Mouse (Mus musculus) hindbrain, embryonic 15.5 days (tissue): ENCODE measurements around the gene Meis1. TPM values are rescaled to one million over a fixed set of nuclear protein-coding genes. Genes with fewer than 3 reads are reported as not detected.

Experiments used
- ATAC-seq: fragments of 200-750 bp; cut with Nextera tagmentation; 2 replicates; pipeline ENCODE4 v1.8.0; 2017; ENCODE audit warnings: low read depth, moderate number of reproducible peaks, moderate TSS enrichment; ENCODE audit not compliant: low FRiP score
- H3K27ac ChIP-seq: fragments of 300-500 bp; sonication (generic); replicated peaks from 2 replicates; pipeline ENCODE4 v1.5.1; 2015; ENCODE audit warnings: mild to moderate bottlenecking, inconsistent platforms
- H3K27me3 ChIP-seq: fragments of 300-500 bp; sonication (generic); 2 replicates; pipeline ENCODE4 v1.6.1; 2015; ENCODE audit warnings: control low read depth, inconsistent platforms
- H3K36me3 ChIP-seq: fragments of 300-500 bp; sonication (generic); 2 replicates; pipeline ENCODE4 v1.6.1; 2015; ENCODE audit warnings: control low read depth, inconsistent platforms
- H3K4me1 ChIP-seq: fragments of 300-500 bp; sonication (generic); replicated peaks from 2 replicates; pipeline ENCODE4 v1.6.1; 2015; ENCODE audit warnings: control low read depth, inconsistent platforms
- H3K4me2 ChIP-seq: fragments of 300-500 bp; sonication (generic); 2 replicates; pipeline ENCODE4 v1.6.1; 2015; ENCODE audit warnings: moderate library complexity, mild to moderate bottlenecking, inconsistent platforms
- H3K4me3 ChIP-seq: fragments of 300-500 bp; sonication (generic); 2 replicates; pipeline ENCODE4 v1.5.1; 2015; ENCODE audit warnings: mild to moderate bottlenecking, inconsistent platforms
- H3K9ac ChIP-seq: fragments of 300-500 bp; sonication (generic); 2 replicates; pipeline ENCODE4 v1.6.1; 2015; ENCODE audit warnings: inconsistent platforms
- H3K9me3 ChIP-seq: fragments of 300-500 bp; sonication (generic); 2 replicates; pipeline ENCODE4 v1.6.1; 2016; ENCODE audit warnings: control low read depth, inconsistent platforms
- WGBS: fragments of 180-500 bp; shearing (Covaris S2); methylation state at CpG from one replicate; pipeline ENCODE4 v1.1.7; 2015; 5-methylcytosine and 5-hydroxymethylcytosine counted together
- polyA plus RNA-seq: library from polyadenylated mRNA; unstranded; fragments of >200 nt; fragmentation: Nextera tagmentation; extraction: Ambion mirVana; gene quantifications from 2 replicates; pipeline ENCODE4 v1.2.1, GENCODE M21; 2015

Meis1 gene
- polyA plus RNA-seq, 1 experiment from 2014 or later: 178 TPM

DNA sequence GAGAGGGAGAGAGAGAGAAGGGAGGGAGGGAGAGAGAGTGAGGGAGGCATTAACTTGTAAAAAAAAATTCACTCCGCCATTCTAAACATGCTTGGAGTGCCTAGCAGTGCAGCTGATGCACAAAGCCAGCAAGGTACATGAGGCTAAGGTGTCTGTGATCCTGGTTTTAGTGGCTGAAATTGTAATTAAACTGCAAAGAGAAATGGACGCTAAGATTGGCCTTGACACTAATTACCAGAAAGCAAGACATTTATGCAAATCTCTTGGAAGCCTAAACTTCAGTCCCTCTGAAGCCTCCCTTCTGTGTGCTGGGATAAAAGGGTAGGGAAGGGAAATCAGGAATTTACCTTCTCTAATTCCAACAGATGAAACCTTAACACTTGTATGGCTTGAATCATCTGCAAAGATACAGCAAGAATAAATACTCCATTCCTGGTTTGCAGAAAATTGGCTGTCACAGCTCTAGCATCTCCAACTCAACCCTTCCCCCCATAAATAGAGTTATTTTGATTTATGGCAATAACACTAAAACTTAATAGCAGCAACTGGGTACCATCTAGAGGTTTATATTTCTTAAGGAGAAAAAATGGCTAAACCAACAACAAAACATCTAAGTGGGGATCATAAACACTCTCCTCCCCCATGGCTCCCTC lies 6.2 kb downstream of the Meis1 start:
- peak overlapping the region; percentile 100 for H3K27ac ChIP-seq
- H3K9me3 ChIP-seq: no peaks in the 10 kb centered on the region
- no peak for ATAC-seq
- peak overlapping the region; percentile 89 for H3K4me3 ChIP-seq
- WGBS: 20% methylated on average over 2 of the region's 2 CpGs
- peak overlapping the region; percentile 98 for H3K9ac ChIP-seq
- peaks cover 31% of the 10 kb centered on the region for H3K4me1 ChIP-seq
- H3K4me2 ChIP-seq: peak overlapping the region; percentile 95
- H3K36me3 ChIP-seq: no peaks in the 10 kb centered on the region
- no peaks in the 10 kb centered on the region for H3K27me3 ChIP-seq

DNA sequence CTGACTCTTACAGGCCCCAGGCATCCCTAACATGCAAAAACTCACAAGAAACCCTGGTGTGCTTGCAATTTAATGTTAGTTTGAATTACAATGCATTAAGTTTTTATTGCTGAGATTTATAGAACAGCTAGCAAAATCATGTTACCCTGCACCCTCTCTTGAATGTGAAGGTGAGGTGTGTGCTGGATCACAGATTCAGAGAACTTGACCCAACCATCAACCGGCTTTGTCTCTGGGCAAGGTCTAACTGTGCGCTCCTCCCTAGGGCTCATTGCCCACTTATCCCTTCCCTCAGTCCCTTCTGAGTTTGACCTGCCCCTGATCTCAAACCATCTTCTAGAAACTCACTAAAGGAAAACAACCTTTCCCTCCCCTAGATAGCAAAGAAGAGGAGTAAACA lies 6.8 kb downstream of the Meis1 start:
- 28% methylated on average over 2 of the region's 2 CpGs for WGBS
- H3K4me2 ChIP-seq: peak overlapping the region; percentile 95
- H3K4me1 ChIP-seq: peaks cover 37% of the 10 kb centered on the region
- H3K9me3 ChIP-seq: no peaks in the 10 kb centered on the region
- no peaks in the 10 kb centered on the region for H3K27me3 ChIP-seq
- H3K27ac ChIP-seq: peak overlapping the region; percentile 100
- H3K36me3 ChIP-seq: no peaks in the 10 kb centered on the region
- ATAC-seq: no peak
- H3K4me3 ChIP-seq: peak overlapping the region; percentile 89
- H3K9ac ChIP-seq: peak overlapping the region; percentile 98

DNA sequence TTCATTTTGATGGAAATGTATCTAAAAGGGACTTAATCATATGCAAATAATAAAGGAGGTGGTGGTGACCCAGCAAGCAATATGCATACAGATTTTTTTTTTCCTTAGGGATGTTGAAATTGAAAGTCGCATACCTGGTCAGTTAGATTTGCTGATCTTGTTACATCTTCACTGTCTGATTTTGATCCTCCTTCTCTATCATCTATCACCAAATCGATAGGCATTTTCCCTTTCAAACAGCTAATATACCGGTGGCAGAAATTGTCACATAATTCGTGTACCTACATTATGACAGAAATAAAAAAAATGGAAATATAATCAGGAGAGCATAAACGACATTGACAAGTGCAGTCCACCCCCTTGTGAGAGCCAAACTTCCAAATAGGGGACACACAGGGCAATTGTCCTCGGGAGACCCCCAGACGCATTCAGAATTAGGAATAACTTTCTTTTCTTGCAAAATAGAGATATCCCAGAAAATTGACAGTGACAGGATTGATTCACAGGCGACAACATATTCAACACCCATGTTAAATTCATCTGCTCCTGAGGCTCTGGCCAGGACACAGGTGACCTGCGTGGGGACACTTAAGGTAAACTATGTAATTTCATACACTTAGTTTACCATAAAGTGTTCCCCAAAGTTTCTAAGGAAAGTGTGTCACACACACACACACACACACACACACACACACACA lies 7.5 kb downstream of the Meis1 start:
- ATAC-seq: no peak
- peak overlapping the region; percentile 95 for H3K4me2 ChIP-seq
- no peaks in the 10 kb centered on the region for H3K27me3 ChIP-seq
- H3K36me3 ChIP-seq: no peaks in the 10 kb centered on the region
- H3K4me3 ChIP-seq: peak overlapping the region; percentile 89
- H3K4me1 ChIP-seq: peaks cover 39% of the 10 kb centered on the region
- peak overlapping the region; percentile 100 for H3K27ac ChIP-seq
- peak overlapping the region; percentile 98 for H3K9ac ChIP-seq
- no peaks in the 10 kb centered on the region for H3K9me3 ChIP-seq
- WGBS: 21% methylated on average over 9 of the region's 9 CpGs

DNA sequence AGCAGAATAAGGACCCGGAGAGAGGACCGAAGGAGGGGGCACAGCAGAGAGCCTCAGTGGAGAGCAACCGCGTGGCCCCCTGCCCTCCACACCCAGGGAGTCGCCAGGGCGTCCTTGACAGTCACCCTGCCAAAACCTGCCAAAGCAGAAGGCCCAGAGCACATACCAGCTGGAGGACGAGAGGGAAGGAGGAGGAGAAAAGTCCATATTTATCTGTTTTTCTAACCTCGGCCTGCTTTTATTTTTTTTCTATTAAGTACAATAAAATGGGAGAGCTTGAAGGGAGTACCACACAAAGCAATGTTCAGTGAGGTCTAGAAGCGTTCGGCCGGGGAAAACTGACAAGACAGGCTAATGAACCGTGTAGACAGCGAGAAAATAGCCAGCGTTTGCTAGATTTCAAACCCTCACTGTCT lies 8.4 kb downstream of the Meis1 start:
- peak overlapping the region; percentile 89 for H3K4me3 ChIP-seq
- no peaks in the 10 kb centered on the region for H3K9me3 ChIP-seq
- peak overlapping the region; percentile 100 for H3K27ac ChIP-seq
- H3K27me3 ChIP-seq: no peaks in the 10 kb centered on the region
- peak overlapping the region; percentile 95 for H3K4me2 ChIP-seq
- ATAC-seq: peak; percentile 65; the same call in 1 of the 2 replicates
- peaks cover 48% of the 10 kb centered on the region for H3K4me1 ChIP-seq
- peak overlapping the region; percentile 98 for H3K9ac ChIP-seq
- WGBS: 10% methylated on average over 14 of the region's 14 CpGs
- H3K36me3 ChIP-seq: no peaks in the 10 kb centered on the region

DNA sequence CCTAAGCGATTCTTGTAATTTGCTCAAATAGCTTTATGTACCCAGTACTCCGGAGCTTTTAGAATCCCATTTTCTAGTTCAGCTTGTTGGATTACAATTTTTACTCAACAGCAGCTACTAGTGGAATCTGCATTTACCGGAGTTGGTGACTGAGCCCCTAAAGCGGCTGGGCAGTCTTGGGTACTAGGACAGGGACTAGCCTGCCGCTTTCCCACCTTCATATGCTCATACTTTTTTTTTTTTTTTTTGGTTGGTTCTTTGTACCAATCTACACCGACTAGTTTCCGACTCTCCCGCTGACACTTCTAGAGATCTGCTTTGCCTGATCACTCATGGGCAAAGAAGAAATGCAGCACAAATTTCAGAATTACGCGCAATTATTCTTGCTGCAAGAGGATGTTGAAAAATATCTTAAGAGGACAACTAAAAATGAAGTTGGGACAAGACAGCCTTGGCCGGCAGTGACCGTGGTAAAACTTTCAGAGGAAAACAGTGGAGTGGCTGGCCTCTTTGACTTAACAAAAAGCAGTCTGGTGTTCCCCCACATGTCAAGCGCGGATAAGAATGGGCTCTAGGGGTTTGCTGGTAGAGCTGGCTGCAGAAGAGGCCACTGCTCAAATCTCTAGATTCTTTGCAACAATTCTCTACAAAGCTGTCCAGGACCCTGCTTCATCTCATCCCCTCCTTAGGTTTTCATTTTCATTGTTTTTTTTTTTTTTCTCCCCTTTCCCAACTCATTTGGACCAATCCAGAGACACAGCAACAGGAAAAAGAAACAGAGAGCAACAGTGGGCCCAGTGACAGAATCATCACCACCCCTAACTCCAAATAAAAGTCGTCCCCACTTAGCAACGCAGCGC lies 9.0 kb downstream of the Meis1 start:
- Histone ChIP-seq H3K4me1 (peaks cover 50% of the 10 kb centered on the region), H3K9ac (peak overlapping the region; percentile 98), H3K4me2 (peak overlapping the region; percentile 95), H3K36me3 (no peaks in the 10 kb centered on the region), H3K9me3 (no peaks in the 10 kb centered on the region), H3K27ac (peak overlapping the region; percentile 100), H3K4me3 (peak overlapping the region; percentile 89), H3K27me3 (no peaks in the 10 kb centered on the region)
- ATAC-seq: no peak
- WGBS: 14% methylated on average over 17 of the region's 17 CpGs

DNA sequence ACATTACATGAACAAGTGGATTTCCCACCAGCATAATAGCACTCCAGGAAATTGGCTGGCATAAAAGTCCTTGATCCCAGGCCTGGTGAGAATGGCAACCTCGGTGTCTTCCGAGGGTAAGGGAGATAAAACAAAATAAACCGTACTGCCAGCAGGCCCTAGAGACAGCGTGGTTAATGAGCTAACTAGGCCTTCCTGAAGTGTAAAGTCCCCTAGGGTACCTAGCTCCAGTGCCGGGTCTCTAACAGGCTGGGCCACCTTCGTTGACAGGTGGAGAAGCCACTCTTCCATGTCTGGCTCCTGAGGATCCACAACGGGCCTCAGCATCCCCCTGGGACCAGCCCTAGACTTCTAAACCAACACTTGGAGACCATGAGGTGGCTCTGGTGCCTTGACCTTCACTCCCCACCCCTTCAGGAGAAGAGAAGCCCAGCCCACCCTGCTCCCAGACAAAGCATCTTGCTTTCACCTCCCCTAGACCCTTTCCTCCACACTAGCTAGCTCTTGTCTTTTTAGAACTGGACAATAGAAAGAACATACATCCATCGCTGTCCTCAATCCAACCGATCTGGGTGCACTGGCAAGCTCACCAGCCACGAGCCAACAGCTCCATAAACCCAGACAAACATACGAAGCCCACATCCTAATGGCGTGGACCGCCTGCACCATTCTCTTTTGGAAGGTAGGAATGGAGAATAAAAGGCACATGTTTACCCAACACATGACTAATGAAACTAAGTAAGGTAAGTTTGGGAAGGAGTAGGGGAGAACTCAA lies 10.0 kb downstream of the Meis1 start:
- Histone ChIP-seq H3K9me3 (no peaks in the 10 kb centered on the region), H3K27ac (peak overlapping the region; percentile 100), H3K4me2 (peak overlapping the region; percentile 95), H3K36me3 (no peaks in the 10 kb centered on the region), H3K4me1 (peaks cover 50% of the 10 kb centered on the region), H3K4me3 (peak overlapping the region; percentile 89), H3K27me3 (no peaks in the 10 kb centered on the region), H3K9ac (peak overlapping the region; percentile 98)
- WGBS: 20% methylated on average over 13 of the region's 13 CpGs
- no peak for ATAC-seq

DNA sequence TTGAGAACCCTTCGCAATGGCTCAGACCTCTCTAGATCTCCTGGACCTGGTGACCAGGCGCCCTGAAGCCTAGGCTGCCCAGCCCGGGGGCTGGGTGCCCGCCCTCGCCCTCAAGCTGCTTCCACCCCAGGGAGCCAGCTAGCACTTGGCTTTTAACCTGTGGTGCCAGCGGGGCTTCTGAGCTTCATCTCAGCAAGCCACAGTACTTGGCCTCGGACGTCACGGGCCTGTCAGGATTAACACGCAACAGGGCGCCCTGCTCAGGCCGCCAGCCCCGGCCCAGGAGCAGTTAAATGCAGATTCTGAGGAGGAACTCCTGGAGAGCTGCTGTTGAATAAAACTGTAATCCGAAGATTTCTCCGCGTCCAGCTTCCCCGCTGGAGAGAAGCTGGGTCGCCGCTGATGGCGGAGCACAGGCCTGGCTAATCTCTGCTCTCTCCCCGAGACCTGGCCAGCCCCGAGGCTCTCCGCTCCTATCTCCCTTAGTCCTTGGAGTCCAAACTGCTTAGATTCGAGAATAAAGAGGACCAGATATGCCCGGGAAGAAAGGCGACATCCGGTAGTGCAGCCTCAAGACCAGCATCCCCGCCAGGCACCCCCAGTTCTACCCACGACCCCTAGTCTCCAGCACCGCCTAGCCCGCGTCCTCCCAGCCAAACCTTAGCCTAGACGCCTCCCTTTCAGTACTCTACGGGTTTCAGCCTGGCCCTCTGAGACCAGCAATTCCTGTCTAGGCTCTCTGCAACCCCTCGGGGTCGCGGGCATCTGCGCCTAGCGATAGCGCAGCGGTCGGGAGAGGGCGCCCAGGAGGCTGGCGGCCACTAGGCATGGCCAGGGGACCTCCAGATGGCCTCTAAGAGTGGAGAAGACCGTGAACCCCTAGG lies 11.0 kb downstream of the Meis1 start:
- Histone ChIP-seq H3K27ac (peak overlapping the region; percentile 100), H3K9ac (peak overlapping the region; percentile 98), H3K27me3 (no peaks in the 10 kb centered on the region), H3K9me3 (no peaks in the 10 kb centered on the region), H3K4me1 (peaks cover 53% of the 10 kb centered on the region), H3K4me2 (peak overlapping the region; percentile 95), H3K4me3 (peak overlapping the region; percentile 89), H3K36me3 (no peaks in the 10 kb centered on the region)
- WGBS: 11% methylated on average over 45 of the region's 45 CpGs
- ATAC-seq: peak; percentile 43; the same call in 1 of the 2 replicates

DNA sequence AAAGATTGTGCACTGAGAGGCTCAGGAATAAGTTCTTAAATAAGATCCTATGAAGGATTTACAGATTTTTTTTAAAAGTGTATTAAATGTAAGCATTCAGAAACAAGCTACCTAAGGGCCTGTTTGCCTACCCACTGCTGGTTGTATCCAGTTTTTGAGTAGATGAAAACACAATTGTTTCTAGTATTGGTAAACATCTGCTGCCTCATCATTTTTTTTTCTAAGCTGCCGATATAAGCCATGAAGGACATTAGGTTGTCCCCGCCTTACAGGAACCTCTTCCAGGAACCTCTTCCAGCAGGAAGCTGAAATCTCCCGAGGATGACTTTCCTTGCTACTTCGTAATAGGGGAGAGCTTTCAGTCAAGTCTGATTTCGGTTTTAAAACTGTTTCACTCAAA lies 11.7 kb downstream of the Meis1 start:
- 29% methylated on average over 5 of the region's 5 CpGs for WGBS
- Histone ChIP-seq H3K4me3 (peak overlapping the region; percentile 89), H3K36me3 (no peaks in the 10 kb centered on the region), H3K9me3 (no peaks in the 10 kb centered on the region), H3K4me2 (peak overlapping the region; percentile 95), H3K9ac (peak overlapping the region; percentile 98), H3K4me1 (peaks cover 50% of the 10 kb centered on the region), H3K27ac (peak overlapping the region; percentile 100), H3K27me3 (no peaks in the 10 kb centered on the region)
- ATAC-seq: no peak

DNA sequence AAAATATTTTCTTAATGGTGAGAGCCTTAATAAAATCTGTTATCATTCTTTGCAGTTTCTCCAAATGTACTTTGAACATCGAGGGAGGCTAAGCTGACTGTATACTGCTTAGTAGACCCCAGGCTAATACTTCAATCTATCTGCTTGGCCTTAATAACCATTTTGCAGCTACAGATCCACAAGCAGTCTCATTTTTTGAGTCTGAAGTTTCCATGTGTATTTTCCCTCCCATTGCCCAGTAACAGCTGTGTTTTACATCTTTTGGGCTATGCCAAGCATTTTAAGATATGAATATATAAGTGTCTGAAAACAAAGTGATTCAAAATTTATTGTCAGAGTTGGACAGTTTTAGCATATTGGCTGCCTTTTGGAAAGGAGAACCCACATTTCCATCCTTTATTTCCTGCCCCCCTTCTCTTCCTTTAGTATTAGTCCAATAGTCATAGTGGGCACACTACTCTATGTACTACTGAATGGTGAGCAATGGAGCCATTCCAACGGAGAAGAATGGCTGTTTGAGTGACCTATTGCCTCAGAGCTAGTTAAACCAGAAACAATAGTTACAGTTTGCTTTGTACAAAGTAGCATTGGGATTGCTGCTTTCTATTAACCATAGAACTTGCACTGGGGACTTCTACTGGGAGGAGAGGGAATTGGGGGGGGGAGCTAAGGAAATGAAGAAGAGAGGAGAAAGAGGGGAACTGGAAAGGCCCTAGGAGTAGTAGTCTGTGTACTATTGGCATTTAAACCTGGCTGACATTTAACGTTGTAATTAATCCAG lies 12.7 kb downstream of the Meis1 start:
- Histone ChIP-seq H3K4me1 (peaks cover 53% of the 10 kb centered on the region), H3K4me2 (peak overlapping the region; percentile 95)
- no peak for ATAC-seq

More for the DNA sequence above, 12.7 kb downstream of the Meis1 start:
- Histone ChIP-seq H3K27me3 (no peaks in the 10 kb centered on the region), H3K9ac (no peak overlapping the region), H3K27ac (peak overlapping the region; percentile 63), H3K36me3 (no peaks in the 10 kb centered on the region), H3K9me3 (no peaks in the 10 kb centered on the region), H3K4me3 (0 out of 2 replicates have a peak overlapping the region, but pooled peaks have one; percentile 4)
- WGBS: 31% methylated on average over 3 of the region's 3 CpGs
